Mouse (Mus musculus) T-helper 2 cell (primary cell): Measurements from ENCODE around the gene Slc25a20.

Experiments used
- in situ Hi-C: fragments of 300-600 bp; cut with MboI, MseI; formaldehyde crosslinking; loops from one replicate; pipeline ENCODE4 v1.15.1; 2025; ENCODE audit warnings: high pct_unique_total_duplicates

The Slc25a20 gene

GRCm38 (mm10) chr9:108729050-108729449, 67.2 kb downstream of the Slc25a20 start:
- in situ Hi-C loops: no loop called here

GRCm38 (mm10) chr9:108732462-108732861, 70.6 kb downstream of the Slc25a20 start:
- in situ Hi-C loops: no loop called here
